Mouse (Mus musculus): ENCODE results near the gene Ddx58. TPM values are rescaled to one million over a fixed set of nuclear protein-coding genes. Genes with fewer than 3 reads are reported as not detected.

Ddx58 gene
- polyA plus RNA-seq, 1 experiment from 2014 or later, result 5.7 TPM

- Histone ChIP-seq H3K27me3 (no peaks in the 10 kb centered on the region), H3K4me1 (no peaks in the 10 kb centered on the region), H3K27ac (replicated peaks) (no peak overlapping the region), H3K36me3 (peaks cover 16% of the 10 kb centered on the region), H3K4me2 (replicated peaks) (no peak overlapping the region), H3K9me3 (no peaks in the 10 kb centered on the region), H3K4me3 (no peak overlapping the region), H3K9ac (replicated peaks) (no peak overlapping the region)
- 88% methylated on average over 8 of the region's 8 CpGs for WGBS
- no peak for ATAC-seq (ENCODE audit: low FRiP score, low read depth)
These were observed 14.9 kb upstream of the Ddx58 start for GRCm38 (mm10) chr4:40254385-40255103.

GRCm38 (mm10) chr4:40253766-40254165, 14.1 kb upstream of the Ddx58 start:
- Histone ChIP-seq H3K9me3 (no peaks in the 10 kb centered on the region), H3K27me3 (no peaks in the 10 kb centered on the region), H3K4me2 (replicated peaks) (no peak overlapping the region), H3K4me1 (no peaks in the 10 kb centered on the region), H3K36me3 (peaks cover 8% of the 10 kb centered on the region; the same call in 1 of the 2 replicates), H3K4me3 (no peak overlapping the region), H3K27ac (replicated peaks) (no peak overlapping the region), H3K9ac (replicated peaks) (no peak overlapping the region)
- ATAC-seq (ENCODE audit: low FRiP score, low read depth), result no peak
- WGBS, result 75% methylated on average over 2 of the region's 2 CpGs

GRCm38 (mm10) chr4:40250984-40251383, 11.4 kb upstream of the Ddx58 start:
- H3K4me3 ChIP-seq, result no peak overlapping the region
- H3K27ac ChIP-seq (replicated peaks), result no peak overlapping the region
- ATAC-seq (ENCODE audit: low FRiP score, low read depth), result no peak
- H3K4me1 ChIP-seq, result no peaks in the 10 kb centered on the region
- no peaks in the 10 kb centered on the region for H3K27me3 ChIP-seq
- H3K9ac ChIP-seq (replicated peaks), result no peak overlapping the region
- H3K4me2 ChIP-seq (replicated peaks), result no peak overlapping the region
- no peaks in the 10 kb centered on the region for H3K36me3 ChIP-seq
- WGBS, result 90% methylated on average over 5 of the region's 5 CpGs
- no peaks in the 10 kb centered on the region for H3K9me3 ChIP-seq

GRCm38 (mm10) chr4:40244035-40244434, 4.4 kb upstream of the Ddx58 start:
- Histone ChIP-seq H3K4me2 (replicated peaks) (no peak overlapping the region), H3K27me3 (no peaks in the 10 kb centered on the region), H3K9ac (replicated peaks) (no peak overlapping the region), H3K36me3 (no peaks in the 10 kb centered on the region), H3K27ac (replicated peaks) (no peak overlapping the region), H3K9me3 (no peaks in the 10 kb centered on the region), H3K4me1 (peaks cover 7% of the 10 kb centered on the region), H3K4me3 (no peak overlapping the region)
- 83% methylated on average over 8 of the region's 8 CpGs for WGBS
- no peak for ATAC-seq (ENCODE audit: low FRiP score, low read depth)

- H3K4me3 ChIP-seq, result no peak overlapping the region
- WGBS, result 82% methylated on average over 4 of the region's 4 CpGs
- no peaks in the 10 kb centered on the region for H3K36me3 ChIP-seq
- no peaks in the 10 kb centered on the region for H3K27me3 ChIP-seq
- H3K4me2 ChIP-seq (replicated peaks), result no peak overlapping the region
- H3K4me1 ChIP-seq, result peaks cover 13% of the 10 kb centered on the region
- no peaks in the 10 kb centered on the region for H3K9me3 ChIP-seq
- H3K9ac ChIP-seq (replicated peaks), result no peak overlapping the region
- no peak for ATAC-seq (ENCODE audit: low FRiP score, low read depth)
- no peak overlapping the region for H3K27ac ChIP-seq (replicated peaks)
These were observed 3.4 kb upstream of the Ddx58 start for GRCm38 (mm10) chr4:40243006-40243405.

GRCm38 (mm10) chr4:40241928-40242327, 2.3 kb upstream of the Ddx58 start:
- no peak overlapping the region for H3K27ac ChIP-seq (replicated peaks)
- no peaks in the 10 kb centered on the region for H3K27me3 ChIP-seq
- 59% methylated on average over 6 of the region's 6 CpGs for WGBS
- H3K4me1 ChIP-seq, result peaks cover 13% of the 10 kb centered on the region
- ATAC-seq (ENCODE audit: low FRiP score, low read depth), result no peak
- no peaks in the 10 kb centered on the region for H3K36me3 ChIP-seq
- H3K9ac ChIP-seq (replicated peaks), result no peak overlapping the region
- H3K4me3 ChIP-seq, result no peak overlapping the region
- no peaks in the 10 kb centered on the region for H3K9me3 ChIP-seq
- H3K4me2 ChIP-seq (replicated peaks), result no peak overlapping the region

- H3K4me3 ChIP-seq, result peak overlapping the region; percentile 47
- H3K4me2 ChIP-seq (replicated peaks), result peak overlapping the region; percentile 81
- WGBS, result 50% methylated on average over 5 of the region's 5 CpGs
- no peaks in the 10 kb centered on the region for H3K36me3 ChIP-seq
- peaks cover 13% of the 10 kb centered on the region for H3K4me1 ChIP-seq
- H3K9ac ChIP-seq (replicated peaks), result no peak overlapping the region
- H3K9me3 ChIP-seq, result no peaks in the 10 kb centered on the region
- no peaks in the 10 kb centered on the region for H3K27me3 ChIP-seq
- H3K27ac ChIP-seq (replicated peaks), result no peak overlapping the region
- 0 out of 2 replicates have a peak, but pooled peaks have one; percentile 28 for ATAC-seq (ENCODE audit: low FRiP score, low read depth)
These were observed 680 bp upstream of the Ddx58 start for GRCm38 (mm10) chr4:40240272-40240744.

GRCm38 (mm10) chr4:40238483-40239408, 882 bp downstream of the Ddx58 start:
- WGBS, result under 1% methylated on average over 17 of the region's 17 CpGs
- no peak overlapping the region for H3K27ac ChIP-seq (replicated peaks)
- peak overlapping the region; percentile 66 for H3K9ac ChIP-seq (replicated peaks)

GRCm38 (mm10) chr4:40236829-40237228, 2.8 kb downstream of the Ddx58 start:
- no peak overlapping the region for H3K9ac ChIP-seq (replicated peaks)
- WGBS, result 85% methylated on average over 4 of the region's 4 CpGs
- ATAC-seq (ENCODE audit: low FRiP score, low read depth), result no peak
- peaks cover 13% of the 10 kb centered on the region for H3K4me1 ChIP-seq
- H3K4me2 ChIP-seq (replicated peaks), result no peak overlapping the region
- no peak overlapping the region for H3K4me3 ChIP-seq
- no peak overlapping the region for H3K27ac ChIP-seq (replicated peaks)
- no peaks in the 10 kb centered on the region for H3K27me3 ChIP-seq
- no peaks in the 10 kb centered on the region for H3K36me3 ChIP-seq
- no peaks in the 10 kb centered on the region for H3K9me3 ChIP-seq

More at GRCm38 (mm10) chr4:40238483-40239408, 882 bp downstream of the Ddx58 start:
- Histone ChIP-seq H3K9me3 (no peaks in the 10 kb centered on the region), H3K4me2 (replicated peaks) (peak overlapping the region; percentile 81), H3K27me3 (no peaks in the 10 kb centered on the region), H3K4me1 (peaks cover 13% of the 10 kb centered on the region), H3K36me3 (no peaks in the 10 kb centered on the region), H3K4me3 (peak overlapping the region; percentile 47)
- peak; percentile 42; the same call in 1 of the 2 replicates for ATAC-seq (ENCODE audit: low FRiP score, low read depth)

- Histone ChIP-seq H3K9me3 (no peaks in the 10 kb centered on the region), H3K27ac (replicated peaks) (no peak overlapping the region), H3K4me3 (no peak overlapping the region), H3K4me1 (peaks cover 8% of the 10 kb centered on the region), H3K4me2 (replicated peaks) (no peak overlapping the region), H3K27me3 (no peaks in the 10 kb centered on the region), H3K36me3 (no peaks in the 10 kb centered on the region), H3K9ac (replicated peaks) (no peak overlapping the region)
- no peak for ATAC-seq (ENCODE audit: low FRiP score, low read depth)
- 79% methylated on average over 6 of the region's 6 CpGs for WGBS
These were observed 5.4 kb downstream of the Ddx58 start for GRCm38 (mm10) chr4:40234256-40234655.

GRCm38 (mm10) chr4:40233062-40233664, 6.5 kb downstream of the Ddx58 start:
- Histone ChIP-seq H3K27me3 (no peaks in the 10 kb centered on the region), H3K4me3 (no peak overlapping the region), H3K4me2 (replicated peaks) (no peak overlapping the region), H3K9ac (replicated peaks) (no peak overlapping the region), H3K4me1 (no peaks in the 10 kb centered on the region), H3K9me3 (no peaks in the 10 kb centered on the region), H3K36me3 (no peaks in the 10 kb centered on the region), H3K27ac (replicated peaks) (no peak overlapping the region)
- no peak for ATAC-seq (ENCODE audit: low FRiP score, low read depth)
- 92% methylated on average over 7 of the region's 7 CpGs for WGBS

GRCm38 (mm10) chr4:40229723-40230122, 9.9 kb downstream of the Ddx58 start:
- H3K4me3 ChIP-seq, result no peak overlapping the region
- no peak overlapping the region for H3K9ac ChIP-seq (replicated peaks)
- no peaks in the 10 kb centered on the region for H3K9me3 ChIP-seq
- no peak overlapping the region for H3K4me2 ChIP-seq (replicated peaks)
- H3K4me1 ChIP-seq, result no peaks in the 10 kb centered on the region
- no peak overlapping the region for H3K27ac ChIP-seq (replicated peaks)
- no peak for ATAC-seq (ENCODE audit: low FRiP score, low read depth)
- no peaks in the 10 kb centered on the region for H3K36me3 ChIP-seq
- H3K27me3 ChIP-seq, result no peaks in the 10 kb centered on the region
- whole genome bisulfite sequencing, result 88% methylated on average over 6 of the region's 6 CpGs
